Mouse (Mus musculus): ENCODE data around the gene Gcnt4.

DNA sequence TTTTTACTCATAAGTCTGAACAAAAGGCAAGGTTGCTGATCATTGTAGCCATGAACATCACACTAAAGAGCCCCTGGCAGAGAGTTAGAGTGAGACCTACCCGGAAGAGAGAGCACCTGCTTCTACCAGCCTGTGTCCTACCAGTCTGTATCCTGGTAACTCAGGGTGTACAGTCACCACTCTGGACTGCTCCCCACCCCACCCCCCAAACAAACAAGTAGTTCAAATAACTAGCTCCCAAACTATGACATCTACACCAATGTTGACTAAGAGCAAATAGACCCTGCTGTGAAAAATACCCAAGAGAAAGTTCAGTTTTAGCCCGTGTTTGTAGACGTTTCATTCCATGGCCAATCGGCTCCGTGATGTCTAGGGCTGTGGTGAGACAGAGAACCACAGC, 38.3 kb downstream of the Gcnt4 start:
- no peak for TF ChIP-seq GATA1 (IDR thresholded peaks at IDR 0.05; ENCODE audit: low read length)
- no peak for TF ChIP-seq TAL1 (IDR thresholded peaks at IDR 0.05; ENCODE audit: low read length)
